Mouse (Mus musculus): Measurements from ENCODE around the gene Gm17267. TPM values are rescaled to one million over a fixed set of nuclear protein-coding genes. Genes with fewer than 3 reads are reported as not detected.

The Gm17267 gene
- polyA plus RNA-seq (2017; shearing (Covaris generic)): not detected

GRCm38 (mm10) chrX:126017257-126017656, at the start of gene Gm17267:
Gm17267 (plus strand) TSS chrX:126017557.

Measured in activated CD4-positive, CD25-positive, alpha-beta regulatory T cell, adult 9 weeks (primary cell).